Mouse (Mus musculus): ENCODE measurements at regions not wholly inside any gene's neighbourhood (a gene's known extent, or its start where the extent isn't known, plus 50 kb on each side); places are given as distances from the start of the nearest gene placed in this dataset.

- TF ChIP-seq POLR2A (IDR thresholded peaks at IDR 0.05; ENCODE audit: insufficient read depth, low read length), result no peak
- TF ChIP-seq CTCF (IDR thresholded peaks at IDR 0.05; ENCODE audit: low read depth, low read length), result no peak
These were observed 60.6 kb upstream of the Onecut1 start for GRCm38 (mm10) chr9:74801091-74801490.

All from ES-Bruce4 (cell line).